Mouse (Mus musculus) liver, embryonic 11.5 days (tissue): Measurements from ENCODE around the gene Vwa8. TPM values are rescaled to one million over a fixed set of nuclear protein-coding genes. Genes with fewer than 3 reads are reported as not detected.

Source experiments
- ATAC-seq: fragments of 200-750 bp; cut with Nextera tagmentation; replicated peaks from 2 replicates; pipeline ENCODE4 v1.8.0; 2017; ENCODE audit warnings: moderate number of reproducible peaks, mild to moderate bottlenecking, moderate TSS enrichment, moderate library complexity; ENCODE audit not compliant: low FRiP score
- DNase-seq: peaks from one replicate; pipeline ENCODE4 v3.0.0-alpha.2; 2017; ENCODE audit warnings: low spot score
- H3K27ac ChIP-seq: fragments of 300-500 bp; sonication (generic); 2 replicates; pipeline ENCODE4 v1.5.1; 2014; ENCODE audit warnings: mild to moderate bottlenecking, low read depth, low read length, control low read depth
- H3K27me3 ChIP-seq: fragments of 300-500 bp; sonication (generic); replicated peaks from 2 replicates; pipeline ENCODE4 v1.6.1; 2014; ENCODE audit warnings: low read length, mixed read lengths; ENCODE audit not compliant: control insufficient read depth, insufficient read depth
- H3K36me3 ChIP-seq: fragments of 300-500 bp; sonication (generic); 2 replicates; pipeline ENCODE4 v1.6.1; 2014; ENCODE audit warnings: mild to moderate bottlenecking, low read length, moderate library complexity, mixed read lengths; ENCODE audit not compliant: control insufficient read depth, insufficient read depth
- H3K4me1 ChIP-seq: fragments of 300-500 bp; sonication (generic); replicated peaks from 2 replicates; pipeline ENCODE4 v1.6.1; 2014; ENCODE audit warnings: low read length, mixed read lengths; ENCODE audit not compliant: control insufficient read depth, insufficient read depth
- H3K4me2 ChIP-seq: fragments of 300-500 bp; sonication (generic); 2 replicates; pipeline ENCODE4 v1.6.1; 2014; ENCODE audit warnings: mild to moderate bottlenecking, control low read depth, moderate library complexity
- H3K4me3 ChIP-seq: fragments of 300-500 bp; sonication (generic); 2 replicates; pipeline ENCODE4 v1.5.1; 2014; ENCODE audit warnings: low read depth, low read length, control low read depth
- H3K9ac ChIP-seq: fragments of 300-500 bp; sonication (generic); 2 replicates; pipeline ENCODE4 v1.6.1; 2014; ENCODE audit warnings: low read depth, low read length, control low read depth
- H3K9me3 ChIP-seq: fragments of 300-500 bp; sonication (generic); 2 replicates; pipeline ENCODE4 v1.6.1; 2016; ENCODE audit warnings: low read length, inconsistent platforms, mixed read lengths; ENCODE audit not compliant: control insufficient read depth
- WGBS: fragments of 180-500 bp; shearing (Covaris S2); extraction: QIAGEN DNeasy Blood & Tissue Kit; methylation state at CpG from one replicate; pipeline ENCODE4 v1.1.7; 2014; 5-methylcytosine and 5-hydroxymethylcytosine counted together
- polyA plus RNA-seq: library from polyadenylated mRNA; unstranded; fragments of >200 nt; fragmentation: Nextera tagmentation; extraction: Ambion mirVana; gene quantifications from 2 replicates; pipeline ENCODE4 v1.2.1, GENCODE M21; 2014

Vwa8 gene
- polyA plus RNA-seq, 1 experiment from 2014 or later = 12.6 TPM

DNA sequence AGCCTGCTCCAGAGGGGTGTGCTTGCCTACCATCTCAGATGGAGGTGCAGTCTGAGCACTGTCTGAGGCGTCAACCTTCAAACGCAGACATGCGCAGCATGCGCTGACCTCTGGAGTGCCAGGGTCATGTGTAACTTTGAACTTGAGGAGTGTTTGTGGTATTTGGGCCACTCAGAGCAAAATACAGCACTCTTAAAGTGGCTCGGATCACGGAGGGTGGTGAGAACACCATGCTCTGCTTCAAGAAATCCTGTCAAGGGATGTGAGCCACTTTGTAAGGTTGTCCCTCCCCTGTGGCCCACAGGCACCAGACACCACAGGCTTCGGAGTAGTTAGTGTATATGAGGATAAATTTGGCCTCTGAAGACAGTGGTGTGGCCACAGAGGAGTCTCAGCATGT is 356.0 kb downstream of the Vwa8 start:
- ATAC-seq (no peak), DNase-seq (no peak)
- Histone ChIP-seq H3K9me3 (no peaks in the 10 kb centered on the region), H3K9ac (no peak overlapping the region), H3K27me3 (no peaks in the 10 kb centered on the region), H3K4me3 (no peak overlapping the region), H3K27ac (no peak overlapping the region), H3K36me3 (no peaks in the 10 kb centered on the region), H3K4me2 (no peak overlapping the region), H3K4me1 (no peaks in the 10 kb centered on the region)
- 94% methylated on average over 7 of the region's 7 CpGs for WGBS

DNA sequence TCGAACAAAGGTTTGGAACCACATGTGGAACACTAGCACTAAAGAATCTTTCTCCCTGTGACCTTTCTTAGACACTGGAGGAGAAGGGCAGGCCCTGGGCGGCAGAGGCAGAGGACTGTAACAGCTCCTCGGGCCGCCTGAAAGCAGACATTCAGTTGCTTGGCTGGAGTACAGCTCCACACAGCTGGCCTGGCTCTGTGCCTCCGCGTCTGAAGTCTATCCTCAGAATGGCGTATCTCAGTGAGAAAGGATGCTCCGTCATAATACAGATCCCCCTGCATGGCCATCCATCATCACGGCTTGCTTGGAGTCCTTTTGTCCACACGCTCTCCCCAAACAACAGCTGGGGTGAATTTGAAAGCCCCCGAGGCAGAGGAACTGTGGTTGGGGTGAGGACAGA is 357.4 kb downstream of the Vwa8 start:
- H3K27me3 ChIP-seq = no peaks in the 10 kb centered on the region
- 75% methylated on average over 11 of the region's 11 CpGs for WGBS
- no peak overlapping the region for H3K4me2 ChIP-seq
- H3K9me3 ChIP-seq = no peaks in the 10 kb centered on the region
- no peak for ATAC-seq
- no peak overlapping the region for H3K4me3 ChIP-seq
- H3K27ac ChIP-seq = no peak overlapping the region
- DNase-seq = no peak
- no peaks in the 10 kb centered on the region for H3K36me3 ChIP-seq
- no peaks in the 10 kb centered on the region for H3K4me1 ChIP-seq
- no peak overlapping the region for H3K9ac ChIP-seq

DNA sequence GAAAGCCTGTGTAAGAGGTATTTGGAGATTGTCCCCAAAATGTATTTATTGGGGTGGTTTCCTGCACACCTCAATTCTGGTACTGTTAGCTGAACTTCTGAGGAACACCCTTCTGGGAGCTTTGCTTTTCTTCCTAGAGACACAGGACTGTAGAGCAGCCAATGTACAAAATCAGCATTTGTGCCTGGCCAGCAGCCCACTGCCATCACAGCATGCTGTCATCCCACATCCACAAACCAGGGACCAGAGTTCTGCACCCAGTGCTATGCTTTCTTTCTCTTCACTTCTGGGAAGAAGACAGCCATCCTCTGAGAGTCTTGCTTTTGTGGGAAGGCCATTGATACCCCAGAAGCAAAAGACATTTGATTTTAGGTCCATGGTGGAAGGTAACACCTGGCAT is 359.6 kb downstream of the Vwa8 start:
- Histone ChIP-seq H3K27me3 (no peaks in the 10 kb centered on the region), H3K4me2 (no peak overlapping the region), H3K36me3 (no peaks in the 10 kb centered on the region), H3K9me3 (no peaks in the 10 kb centered on the region), H3K4me1 (no peaks in the 10 kb centered on the region), H3K4me3 (no peak overlapping the region), H3K9ac (no peak overlapping the region), H3K27ac (no peak overlapping the region)
- DNase-seq = no peak
- ATAC-seq = no peak

DNA sequence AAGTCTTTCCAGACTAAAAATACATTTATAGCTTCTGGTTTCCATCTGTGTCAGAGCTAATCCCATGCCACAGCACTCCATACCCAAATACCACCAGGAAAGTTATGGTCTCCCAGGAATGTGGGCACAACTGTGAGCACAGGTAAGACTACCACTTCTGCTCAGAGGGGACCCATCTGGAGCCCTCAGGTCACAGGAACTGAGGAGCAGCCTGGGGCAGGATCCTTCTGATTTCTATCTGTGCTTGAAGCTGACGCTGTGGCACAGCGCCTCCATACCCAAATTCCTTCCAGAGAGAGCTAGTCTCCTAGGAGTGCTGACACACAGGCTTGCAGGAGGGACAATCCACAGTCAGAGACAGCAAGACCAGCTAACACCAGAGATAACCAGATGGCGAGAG is 361.0 kb downstream of the Vwa8 start:
- no peak for ATAC-seq
- no peaks in the 10 kb centered on the region for H3K36me3 ChIP-seq
- no peaks in the 10 kb centered on the region for H3K27me3 ChIP-seq
- no peak overlapping the region for H3K9ac ChIP-seq
- no peaks in the 10 kb centered on the region for H3K4me1 ChIP-seq
- no peak overlapping the region for H3K27ac ChIP-seq
- no peaks in the 10 kb centered on the region for H3K9me3 ChIP-seq
- no peak overlapping the region for H3K4me3 ChIP-seq
- 77% methylated on average over 3 of the region's 3 CpGs for whole genome bisulfite sequencing
- no peak for DNase-seq
- H3K4me2 ChIP-seq = no peak overlapping the region

DNA sequence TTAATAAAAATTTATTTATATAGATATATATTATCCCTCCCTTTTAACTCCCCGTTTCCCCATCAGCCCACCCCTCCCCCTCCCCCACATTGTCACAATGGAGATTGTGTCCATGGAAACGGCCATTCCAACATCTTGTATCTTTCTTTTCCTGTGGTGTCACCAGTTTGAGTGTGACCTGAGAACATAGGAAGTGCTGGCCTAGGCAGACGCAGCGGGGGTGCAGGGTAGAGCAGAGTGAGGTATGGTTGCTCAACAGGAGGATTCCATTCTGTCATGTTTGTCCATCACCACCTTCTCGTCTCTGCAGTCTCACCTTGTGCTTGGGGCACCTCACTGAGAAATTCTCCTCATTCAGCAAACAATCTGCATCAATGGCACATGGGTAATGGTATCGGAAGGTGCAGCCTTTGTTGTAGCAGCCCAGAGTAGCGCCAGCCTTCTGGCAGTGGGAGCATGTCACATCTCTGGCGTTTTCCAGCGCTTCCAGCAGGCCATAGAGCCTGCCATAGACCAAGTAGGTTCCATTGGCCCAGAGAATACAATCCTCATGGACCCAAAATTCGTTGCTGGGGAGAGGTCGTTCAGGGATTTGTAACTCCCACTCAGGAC is 363.6 kb downstream of the Vwa8 start:
- WGBS = 69% methylated on average over 11 of the region's 11 CpGs
- Histone ChIP-seq H3K9ac (no peak overlapping the region), H3K27me3 (no peaks in the 10 kb centered on the region), H3K27ac (no peak overlapping the region), H3K9me3 (no peaks in the 10 kb centered on the region), H3K36me3 (no peaks in the 10 kb centered on the region), H3K4me1 (no peaks in the 10 kb centered on the region), H3K4me3 (no peak overlapping the region), H3K4me2 (no peak overlapping the region)
- no peak for DNase-seq
- ATAC-seq = no peak

DNA sequence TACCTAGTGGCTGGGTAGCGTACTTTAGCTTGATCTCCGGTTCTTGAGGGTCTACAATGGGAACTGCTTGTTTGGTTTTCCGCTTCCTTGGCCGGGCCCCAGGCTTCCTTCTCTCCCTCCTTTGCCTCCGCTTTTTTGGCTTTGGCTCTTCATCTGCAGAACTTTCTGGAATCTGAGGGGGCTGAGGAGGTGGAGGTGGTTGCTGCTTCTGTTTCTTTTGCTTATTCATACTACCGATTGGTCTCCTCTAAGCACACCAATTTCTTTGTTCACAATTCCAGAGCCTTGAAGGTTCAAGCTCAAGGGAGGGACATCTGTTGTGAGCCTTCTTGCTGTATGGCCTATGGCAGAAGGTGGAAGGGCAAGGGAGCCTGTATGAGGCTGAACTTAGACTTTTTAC is 365.3 kb downstream of the Vwa8 start:
- Histone ChIP-seq H3K36me3 (no peaks in the 10 kb centered on the region), H3K27ac (no peak overlapping the region), H3K9me3 (no peaks in the 10 kb centered on the region), H3K4me3 (no peak overlapping the region), H3K4me1 (no peaks in the 10 kb centered on the region), H3K27me3 (no peaks in the 10 kb centered on the region), H3K4me2 (no peak overlapping the region), H3K9ac (no peak overlapping the region)
- 93% methylated on average over 6 of the region's 6 CpGs for WGBS
- DNase-seq (no peak), ATAC-seq (no peak)

DNA sequence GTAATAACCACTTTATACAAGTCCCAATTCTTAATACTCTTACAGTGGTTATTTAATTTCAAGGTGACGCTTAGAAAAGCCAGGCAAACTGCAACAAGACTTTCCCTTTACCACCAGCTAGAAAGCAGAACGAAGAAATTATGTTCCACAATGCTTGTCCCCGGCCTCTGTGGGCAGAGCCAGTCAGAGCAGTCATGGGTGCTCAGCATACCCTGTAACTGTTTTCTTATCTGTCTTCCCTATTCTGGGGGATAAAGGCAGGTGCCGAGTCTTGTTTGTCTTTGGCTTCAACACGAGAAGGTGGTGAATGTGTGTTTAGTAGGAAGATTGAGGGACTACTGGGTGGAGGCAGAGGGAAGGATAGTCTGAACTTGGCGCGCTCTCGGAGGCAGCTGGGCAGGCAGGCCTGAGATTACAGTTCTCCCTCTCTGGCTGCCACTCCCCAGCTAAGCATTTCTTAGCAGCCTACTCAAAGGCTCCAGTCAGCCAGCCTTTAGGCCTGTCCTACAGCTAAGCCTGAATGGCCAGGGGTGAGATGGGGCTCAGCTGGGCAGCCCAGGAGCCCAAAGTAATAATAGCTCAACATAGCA is 365.9 kb downstream of the Vwa8 start:
- H3K4me2 ChIP-seq = no peak overlapping the region
- DNase-seq (no peak), ATAC-seq (no peak)
- no peaks in the 10 kb centered on the region for H3K27me3 ChIP-seq
- no peaks in the 10 kb centered on the region for H3K9me3 ChIP-seq
- H3K9ac ChIP-seq = no peak overlapping the region
- no peaks in the 10 kb centered on the region for H3K36me3 ChIP-seq
- no peak overlapping the region for H3K27ac ChIP-seq
- no peak overlapping the region for H3K4me3 ChIP-seq
- WGBS = 75% methylated on average over 8 of the region's 8 CpGs
- no peaks in the 10 kb centered on the region for H3K4me1 ChIP-seq

DNA sequence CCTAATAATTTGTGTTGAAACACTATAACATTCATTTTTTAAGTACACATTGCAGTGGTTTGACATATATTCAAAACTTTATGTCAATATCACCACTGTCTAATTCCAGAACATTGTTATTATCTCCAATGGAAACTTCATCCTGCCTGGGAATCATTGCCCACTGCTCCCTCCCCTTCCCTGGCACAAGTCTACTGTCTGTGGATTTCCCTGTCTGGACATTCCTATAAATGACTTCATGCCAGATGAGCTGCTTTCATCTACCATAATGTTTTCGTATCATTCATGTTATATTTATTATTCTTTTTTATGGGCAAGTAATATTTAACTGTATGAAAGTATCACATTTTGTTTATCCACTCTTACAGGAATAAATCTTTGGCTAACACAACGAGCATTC is 367.5 kb downstream of the Vwa8 start:
- no peak overlapping the region for H3K27ac ChIP-seq
- no peaks in the 10 kb centered on the region for H3K4me1 ChIP-seq
- no peak for DNase-seq
- no peak overlapping the region for H3K4me3 ChIP-seq
- H3K36me3 ChIP-seq = no peaks in the 10 kb centered on the region
- no peaks in the 10 kb centered on the region for H3K27me3 ChIP-seq
- H3K9ac ChIP-seq = no peak overlapping the region
- ATAC-seq = no peak
- WGBS = 69% methylated on average over 2 of the region's 2 CpGs
- no peaks in the 10 kb centered on the region for H3K9me3 ChIP-seq
- no peak overlapping the region for H3K4me2 ChIP-seq

DNA sequence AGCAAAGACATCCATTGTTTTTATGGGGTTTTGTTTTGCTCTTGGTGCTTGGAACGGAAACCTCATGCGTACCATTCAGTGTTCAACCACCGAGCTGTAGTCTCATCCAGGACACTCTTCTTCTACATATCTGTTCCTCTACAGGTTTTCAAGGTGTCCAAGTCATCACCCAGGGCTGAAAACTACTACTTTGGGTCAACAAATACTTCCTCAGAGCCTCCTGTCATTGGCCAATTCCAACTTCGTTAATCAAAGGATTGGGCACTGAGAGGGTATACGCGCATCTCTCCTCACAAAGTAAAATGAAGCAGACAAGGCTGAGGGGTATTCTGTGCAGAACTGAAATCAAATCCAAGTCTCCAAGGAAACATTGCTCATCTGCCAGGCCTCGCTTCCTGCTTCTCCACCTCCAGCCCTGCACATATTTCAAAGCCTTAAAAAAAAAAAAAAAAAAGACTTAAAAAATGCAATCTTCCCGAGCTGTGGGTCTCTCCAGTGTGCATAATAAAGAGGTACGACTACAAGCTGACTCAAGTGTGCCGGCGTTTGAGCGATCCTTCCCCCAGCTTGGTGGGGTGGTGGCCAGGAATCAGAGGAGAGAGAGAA is 374.7 kb downstream of the Vwa8 start:
- 87% methylated on average over 12 of the region's 12 CpGs for WGBS
- no peak overlapping the region for H3K9ac ChIP-seq
- H3K4me2 ChIP-seq = no peak overlapping the region
- no peaks in the 10 kb centered on the region for H3K27me3 ChIP-seq
- no peaks in the 10 kb centered on the region for H3K4me1 ChIP-seq
- ATAC-seq (no peak), DNase-seq (no peak)
- no peak overlapping the region for H3K27ac ChIP-seq
- no peaks in the 10 kb centered on the region for H3K36me3 ChIP-seq
- H3K9me3 ChIP-seq = no peaks in the 10 kb centered on the region
- no peak overlapping the region for H3K4me3 ChIP-seq
